Mouse (Mus musculus) lung, embryonic 16.5 days (tissue): ENCODE results near the gene C130073F10Rik. TPM values are rescaled to one million over a fixed set of nuclear protein-coding genes. Genes with fewer than 3 reads are reported as not detected.
A peak's percentile ranks its signal among the peaks of the same experiment; 100 is the strongest.
"Not testable (repeated sequence)": the region's sequence is repeated elsewhere in the genome, so short reads cannot be mapped to it uniquely, and the experiment has no call there.

Experiments used
- ATAC-seq: fragments of 200-750 bp; cut with Nextera tagmentation; 2 replicates; pipeline ENCODE4 v1.8.0; 2017; ENCODE audit warnings: low read depth, mild to moderate bottlenecking, moderate library complexity
- H3K27ac ChIP-seq: fragments of 300-500 bp; sonication (generic); 2 replicates; pipeline ENCODE4 v1.5.1; 2014; ENCODE audit warnings: mild to moderate bottlenecking, control low read depth, low read length
- H3K27me3 ChIP-seq: fragments of 300-500 bp; sonication (generic); 2 replicates; pipeline ENCODE4 v1.6.1; 2014; ENCODE audit warnings: low read depth, low read length, mixed read lengths; ENCODE audit not compliant: control insufficient read depth, insufficient read depth
- H3K36me3 ChIP-seq: fragments of 300-500 bp; sonication (generic); 2 replicates; pipeline ENCODE4 v1.6.1; 2014; ENCODE audit warnings: low read length; ENCODE audit not compliant: control insufficient read depth, insufficient read depth
- H3K4me1 ChIP-seq: fragments of 300-500 bp; sonication (generic); replicated peaks from 2 replicates; pipeline ENCODE4 v1.6.1; 2014; ENCODE audit warnings: low read length, mixed read lengths; ENCODE audit not compliant: control insufficient read depth, insufficient read depth
- H3K4me2 ChIP-seq: fragments of 300-500 bp; sonication (generic); 2 replicates; pipeline ENCODE4 v1.6.1; 2014; ENCODE audit warnings: low read depth, low read length, control low read depth
- H3K4me3 ChIP-seq: fragments of 300-500 bp; sonication (generic); 2 replicates; pipeline ENCODE4 v1.5.1; 2014; ENCODE audit warnings: mild to moderate bottlenecking, low read length, control low read depth
- H3K9ac ChIP-seq: fragments of 300-500 bp; sonication (generic); 2 replicates; pipeline ENCODE4 v1.6.1; 2014; ENCODE audit warnings: low read length, control low read depth
- H3K9me3 ChIP-seq: fragments of 300-500 bp; sonication (generic); 2 replicates; pipeline ENCODE4 v1.6.1; 2016; ENCODE audit warnings: low read length; ENCODE audit not compliant: control insufficient read depth
- WGBS: fragments of 180-500 bp; shearing (Covaris S2); extraction: QIAGEN DNeasy Blood & Tissue Kit; methylation state at CpG from one replicate; pipeline ENCODE4 v1.1.7; 2014; 5-methylcytosine and 5-hydroxymethylcytosine counted together
- polyA plus RNA-seq: library from polyadenylated mRNA; unstranded; fragments of >200 nt; fragmentation: Nextera tagmentation; extraction: Ambion mirVana; gene quantifications from 2 replicates; pipeline ENCODE4 v1.2.1, GENCODE M21; 2015

Gene C130073F10Rik
- 0.23 TPM in 1 of 2 replicates, not detected in the other for polyA plus RNA-seq

DNA sequence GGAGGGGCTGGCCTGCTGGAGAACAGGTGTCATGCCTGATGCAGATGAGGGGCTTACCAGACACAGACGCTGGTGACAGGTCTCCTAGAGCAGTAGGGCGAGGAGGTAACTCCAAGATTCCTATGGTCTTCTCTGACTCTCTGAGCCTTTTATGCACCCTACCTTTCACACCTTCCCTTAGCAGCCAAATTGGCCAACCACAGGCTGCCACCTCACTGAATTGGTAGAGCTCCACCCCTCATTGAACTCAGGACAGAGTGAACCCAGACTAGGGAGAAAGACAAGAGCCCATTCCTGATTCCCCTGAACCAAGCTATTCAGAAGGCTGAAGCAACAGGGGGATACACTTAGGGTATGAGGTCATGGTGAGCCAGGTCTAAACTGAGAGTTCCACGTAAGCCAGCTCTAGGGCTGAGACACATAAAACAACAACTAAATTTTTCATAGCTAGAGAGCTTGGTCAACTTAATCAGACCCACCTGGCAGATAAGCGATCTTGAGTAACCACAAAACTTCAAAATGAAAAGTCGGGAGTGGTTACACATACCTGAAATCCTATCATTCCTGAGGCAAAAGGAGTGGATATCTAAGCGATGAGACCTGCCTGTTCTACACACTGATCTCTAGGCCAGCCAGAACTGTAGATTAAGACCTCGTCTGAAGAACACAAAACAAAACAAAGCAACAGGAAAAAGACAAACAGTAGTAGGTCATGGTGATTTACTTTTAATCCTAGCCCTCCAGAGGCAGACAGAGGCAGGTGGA is at the start of gene C130073F10Rik:
Gene C130073F10Rik, minus strand, starts transcription at position 134 of the 765 bp plus-strand sequence.
- Histone ChIP-seq H3K4me3 (no peak within 1 kb of the TSS), H3K4me1 (no peaks in the 10 kb centered on the region), H3K36me3 (no peaks in the 10 kb centered on the region), H3K9me3 (no peaks in the 10 kb centered on the region; the same call in 1 of the 2 replicates), H3K9ac (no peak within 1 kb of the TSS), H3K4me2 (no peak within 1 kb of the TSS), H3K27ac (no peak within 1 kb of the TSS), H3K27me3 (no peaks in the 10 kb centered on the region)
- 0 out of 2 replicates have a peak, but pooled peaks have one; percentile 38 for ATAC-seq
- WGBS = 68% methylated on average over 7 of the region's 7 CpGs

DNA sequence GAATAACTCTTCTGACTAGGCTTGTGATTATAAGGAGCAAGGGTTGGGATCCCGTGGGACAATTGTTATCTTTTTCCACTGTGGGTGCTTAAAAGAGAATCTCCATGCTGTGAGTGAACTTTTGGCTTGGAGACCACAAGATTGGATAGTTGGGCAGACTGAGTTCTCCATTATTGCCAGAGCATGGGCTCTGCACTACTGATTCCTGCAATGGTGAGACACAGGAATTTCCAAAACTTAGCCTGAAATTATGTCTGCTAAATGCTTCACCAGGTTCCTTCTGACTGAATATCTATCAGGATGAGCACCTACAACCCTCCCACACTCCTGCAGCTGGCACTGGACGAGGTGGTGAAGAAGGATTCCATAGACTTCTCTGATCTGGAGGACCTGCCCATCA is 46.5 kb upstream of the C130073F10Rik start, which contains the start of gene Gm12794:
Gene Gm12794, plus strand, starts transcription at position 301 of the 400 bp plus-strand sequence.
- not testable (repeated sequence) for H3K4me2 ChIP-seq, H3K4me3 ChIP-seq, H3K36me3 ChIP-seq, H3K9ac ChIP-seq, H3K27ac ChIP-seq, H3K27me3 ChIP-seq, H3K4me1 ChIP-seq, H3K9me3 ChIP-seq, ATAC-seq
- 55% methylated on average over 2 of the region's 2 CpGs for WGBS

DNA sequence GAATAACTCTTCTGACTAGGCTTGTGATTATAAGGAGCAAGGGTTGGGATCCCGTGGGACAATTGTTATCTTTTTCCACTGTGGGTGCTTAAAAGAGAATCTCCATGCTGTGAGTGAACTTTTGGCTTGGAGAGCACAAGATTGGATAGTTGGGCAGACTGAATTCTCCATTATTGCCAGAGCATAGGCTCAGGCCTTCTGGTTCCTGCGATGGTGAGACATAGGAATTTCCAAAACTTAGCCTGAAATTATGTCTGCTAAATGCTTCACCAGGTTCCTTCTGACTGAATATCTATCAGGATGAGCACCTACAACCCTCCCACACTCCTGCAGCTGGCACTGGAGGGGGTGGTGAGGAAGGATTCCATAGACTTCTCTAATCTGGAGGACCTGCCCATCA is 15.2 kb upstream of the C130073F10Rik start, which contains the start of gene Gm12800:
Gene Gm12800, plus strand, starts transcription at position 301 of the 400 bp plus-strand sequence.
- not testable (repeated sequence) for ATAC-seq, H3K9ac ChIP-seq, H3K9me3 ChIP-seq, H3K4me1 ChIP-seq, H3K4me3 ChIP-seq, H3K36me3 ChIP-seq, H3K27ac ChIP-seq, H3K27me3 ChIP-seq, H3K4me2 ChIP-seq
- 88% methylated on average over 2 of the region's 2 CpGs for WGBS

DNA sequence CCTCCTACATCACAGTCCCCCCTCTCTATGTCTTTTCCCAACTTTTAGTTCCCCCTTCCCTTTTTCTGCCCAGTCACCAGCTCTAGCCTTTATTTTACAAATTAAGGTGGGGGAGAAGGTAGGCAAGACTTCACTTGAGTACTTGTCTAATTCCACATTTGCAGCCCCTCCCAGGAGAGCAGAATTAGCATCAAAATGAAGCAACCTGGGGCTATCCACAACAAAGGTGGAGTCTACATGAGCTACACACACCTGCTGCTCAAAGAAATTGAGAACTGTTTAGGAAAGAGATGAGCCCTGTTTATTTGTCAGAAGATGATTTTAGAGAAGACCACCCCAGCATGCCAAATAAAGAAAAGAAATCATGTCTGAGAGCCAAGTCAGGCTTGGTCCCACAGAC is 4.2 kb downstream of the C130073F10Rik start:
- H3K4me2 ChIP-seq = no peak overlapping the region
- H3K36me3 ChIP-seq = no peaks in the 10 kb centered on the region
- H3K9ac ChIP-seq = no peak overlapping the region
- H3K4me3 ChIP-seq = no peak overlapping the region
- no peaks in the 10 kb centered on the region for H3K27me3 ChIP-seq
- H3K4me1 ChIP-seq = no peaks in the 10 kb centered on the region
- no peak overlapping the region for H3K27ac ChIP-seq
- H3K9me3 ChIP-seq = no peaks in the 10 kb centered on the region; the same call in 1 of the 2 replicates
- ATAC-seq = no peak

DNA sequence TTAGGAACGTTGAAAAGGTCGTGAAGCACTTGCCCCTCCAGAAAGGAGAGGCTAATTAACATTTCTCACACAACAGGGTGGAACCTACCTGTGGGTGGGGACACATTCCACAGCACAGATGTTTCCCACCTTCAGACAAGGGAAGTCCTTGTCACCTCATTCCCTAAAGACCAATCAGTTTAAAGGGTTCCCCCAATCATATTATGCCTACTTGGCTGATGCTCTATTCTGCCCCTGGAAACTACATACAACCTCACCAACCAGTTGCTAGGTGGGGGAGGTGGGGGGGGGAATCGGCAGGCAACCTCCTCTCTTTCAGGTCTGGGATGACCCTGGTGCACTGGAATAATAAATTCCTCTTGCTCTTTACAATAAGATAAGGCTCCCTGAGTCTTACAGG is 9.9 kb downstream of the C130073F10Rik start:
- Histone ChIP-seq H3K4me1 (no peaks in the 10 kb centered on the region), H3K4me3 (no peak overlapping the region), H3K9me3 (no peaks in the 10 kb centered on the region), H3K27me3 (no peaks in the 10 kb centered on the region), H3K27ac (no peak overlapping the region), H3K36me3 (no peaks in the 10 kb centered on the region), H3K4me2 (no peak overlapping the region), H3K9ac (no peak overlapping the region)
- WGBS = 34% methylated on average over 3 of the region's 3 CpGs
- ATAC-seq = no peak

DNA sequence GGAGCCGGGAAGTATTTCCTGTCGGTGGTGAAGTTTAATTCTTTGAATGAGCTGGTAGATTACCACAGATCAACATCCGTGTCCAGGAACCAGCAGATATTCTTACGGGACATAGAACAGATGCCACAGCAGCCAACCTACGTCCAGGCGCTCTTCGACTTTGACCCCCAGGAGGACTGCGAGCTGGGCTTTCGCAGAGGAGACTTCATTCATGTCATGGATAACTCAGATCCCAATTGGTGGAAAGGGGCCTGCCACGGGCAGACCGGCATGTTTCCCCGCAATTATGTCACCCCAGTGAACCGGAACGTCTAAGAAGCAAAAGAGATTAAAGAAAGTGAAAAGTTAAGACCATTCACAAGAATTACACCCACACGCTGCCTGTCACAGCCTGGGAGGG is 17.9 kb downstream of the C130073F10Rik start:
- 78% methylated on average over 15 of the region's 15 CpGs for WGBS
- not testable (repeated sequence) for ATAC-seq

DNA sequence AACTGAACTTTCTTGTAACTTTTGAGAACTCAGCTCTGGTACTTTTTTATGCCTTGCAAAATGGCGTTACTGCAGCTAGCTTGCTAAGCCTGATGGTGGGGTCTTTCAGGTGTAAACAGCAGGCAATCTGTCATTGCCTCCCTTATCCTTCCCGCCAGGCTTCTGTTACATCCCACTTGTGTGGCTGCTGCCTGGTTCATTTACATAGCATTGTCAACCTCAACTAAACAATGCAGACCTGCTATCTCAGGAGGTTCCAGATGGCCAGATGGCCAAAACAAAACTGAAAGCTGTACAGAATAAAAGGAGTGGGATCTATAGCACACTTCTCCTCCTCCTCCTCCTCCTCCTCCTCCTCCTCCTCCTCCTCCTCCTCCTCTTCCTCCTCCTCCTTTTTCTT is 21.6 kb downstream of the C130073F10Rik start:
- H3K4me2 ChIP-seq, H3K9me3 ChIP-seq, H3K9ac ChIP-seq, H3K36me3 ChIP-seq, H3K4me1 ChIP-seq, H3K27me3 ChIP-seq, H3K27ac ChIP-seq, ATAC-seq, H3K4me3 ChIP-seq: not testable (repeated sequence)
- WGBS = 61% methylated on average over 2 of the region's 2 CpGs

More for the DNA sequence above, 17.9 kb downstream of the C130073F10Rik start:
- H3K27me3 ChIP-seq, H3K9ac ChIP-seq, H3K9me3 ChIP-seq, H3K4me2 ChIP-seq, H3K4me3 ChIP-seq, H3K27ac ChIP-seq, H3K4me1 ChIP-seq, H3K36me3 ChIP-seq: not testable (repeated sequence)

DNA sequence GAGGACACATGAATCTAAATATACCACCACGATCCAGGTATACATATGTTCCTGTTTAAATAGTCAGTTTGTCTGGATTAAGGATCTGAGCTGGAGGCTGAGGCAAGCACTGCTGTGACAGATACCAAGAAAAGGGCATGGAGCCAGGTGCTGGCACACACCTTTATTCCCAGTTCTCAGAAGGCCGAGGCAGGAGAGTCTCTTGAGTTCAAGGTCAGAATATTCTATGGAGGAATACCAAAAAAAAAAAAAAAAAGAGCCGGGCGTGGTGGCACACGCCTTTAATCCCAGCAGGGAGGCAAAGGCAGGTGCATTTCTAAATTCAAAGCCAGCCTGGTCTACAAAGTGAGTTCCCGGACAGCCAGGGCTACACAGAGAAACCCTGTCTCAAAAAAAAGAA is 31.3 kb downstream of the C130073F10Rik start:
- H3K4me3 ChIP-seq = no peak overlapping the region
- 83% methylated on average over 6 of the region's 6 CpGs for WGBS
- no peak overlapping the region for H3K4me2 ChIP-seq
- H3K4me1 ChIP-seq = no peaks in the 10 kb centered on the region
- ATAC-seq = no peak
- H3K27ac ChIP-seq = no peak overlapping the region
- H3K36me3 ChIP-seq = no peaks in the 10 kb centered on the region
- H3K9me3 ChIP-seq = 0 out of 2 replicates have a peak, but pooled peaks cover 2% of the 10 kb centered on the region
- no peaks in the 10 kb centered on the region for H3K27me3 ChIP-seq
- H3K9ac ChIP-seq = no peak overlapping the region

DNA sequence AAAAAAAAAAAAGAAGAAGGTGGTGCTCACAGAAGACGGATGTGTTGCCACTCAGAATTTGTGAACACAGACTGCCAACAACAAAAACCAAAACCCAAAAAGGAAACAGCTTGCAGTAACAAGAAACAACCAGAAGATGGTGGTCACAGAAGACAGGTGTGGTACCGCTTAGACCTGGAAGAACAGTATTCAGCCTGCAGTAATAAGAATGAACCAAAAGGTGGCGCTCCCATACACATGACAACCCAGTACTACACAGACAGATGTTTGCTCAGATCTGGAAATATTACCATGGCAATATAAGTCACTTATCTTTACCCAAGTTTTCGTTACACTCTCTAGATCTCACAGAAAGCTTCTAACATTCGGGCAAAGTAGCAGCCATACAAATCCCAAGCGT is 32.7 kb downstream of the C130073F10Rik start:
- Histone ChIP-seq H3K4me3 (no peak overlapping the region), H3K36me3 (no peaks in the 10 kb centered on the region), H3K27me3 (no peaks in the 10 kb centered on the region), H3K27ac (no peak overlapping the region), H3K4me2 (no peak overlapping the region), H3K9me3 (0 out of 2 replicates have a peak, but pooled peaks cover 2% of the 10 kb centered on the region), H3K9ac (no peak overlapping the region), H3K4me1 (no peaks in the 10 kb centered on the region)
- WGBS = 35% methylated on average over 6 of the region's 6 CpGs
- ATAC-seq = no peak
